Mouse (Mus musculus) embryonic facial prominence, embryonic 13.5 days (tissue): ENCODE measurements around the gene Slc9a6. TPM values are rescaled to one million over a fixed set of nuclear protein-coding genes. Genes with fewer than 3 reads are reported as not detected.

Experiments used
- ATAC-seq: fragments of 200-750 bp; cut with Nextera tagmentation; 2 replicates; pipeline ENCODE4 v1.8.0; 2017; ENCODE audit warnings: low read depth; ENCODE audit not compliant: insufficient number of reproducible peaks, insufficient read depth, low FRiP score, low TSS enrichment
- H3K27ac ChIP-seq: fragments of 300-500 bp; sonication (generic); 2 replicates; pipeline ENCODE4 v1.5.1; 2015; ENCODE audit warnings: moderate library complexity, mild to moderate bottlenecking, inconsistent platforms
- H3K27me3 ChIP-seq: fragments of 300-500 bp; sonication (generic); 2 replicates; pipeline ENCODE4 v1.6.1; 2015; ENCODE audit warnings: mild to moderate bottlenecking, inconsistent platforms
- H3K36me3 ChIP-seq: fragments of 300-500 bp; sonication (generic); 2 replicates; pipeline ENCODE4 v1.6.1; 2015; ENCODE audit warnings: mild to moderate bottlenecking, inconsistent platforms
- H3K4me1 ChIP-seq: fragments of 300-500 bp; sonication (generic); 2 replicates; pipeline ENCODE4 v1.6.1; 2015; ENCODE audit warnings: inconsistent platforms
- H3K4me2 ChIP-seq: fragments of 300-500 bp; sonication (generic); 2 replicates; pipeline ENCODE4 v1.6.1; 2015; ENCODE audit warnings: moderate library complexity, mild to moderate bottlenecking, inconsistent platforms
- H3K4me3 ChIP-seq: fragments of 300-500 bp; sonication (generic); 2 replicates; pipeline ENCODE4 v1.5.1; 2015; ENCODE audit warnings: mild to moderate bottlenecking, inconsistent platforms
- H3K9ac ChIP-seq: fragments of 300-500 bp; sonication (generic); 2 replicates; pipeline ENCODE4 v1.6.1; 2015; ENCODE audit warnings: mild to moderate bottlenecking, inconsistent platforms
- H3K9me3 ChIP-seq: fragments of 300-500 bp; sonication (generic); 2 replicates; pipeline ENCODE4 v1.6.1; 2016; ENCODE audit warnings: inconsistent platforms
- WGBS: fragments of 180-500 bp; shearing (Covaris S2); methylation state at CpG from one replicate; pipeline ENCODE4 v1.1.7; 2015; ENCODE audit warnings: mixed read lengths; 5-methylcytosine and 5-hydroxymethylcytosine counted together
- polyA plus RNA-seq: library from polyadenylated mRNA; unstranded; fragments of >200 nt; fragmentation: Nextera tagmentation; extraction: Ambion mirVana; gene quantifications from 2 replicates; pipeline ENCODE4 v1.2.1, GENCODE M21; 2015

Slc9a6 gene
- polyA plus RNA-seq, 1 experiment from 2014 or later: 13.6 TPM

DNA sequence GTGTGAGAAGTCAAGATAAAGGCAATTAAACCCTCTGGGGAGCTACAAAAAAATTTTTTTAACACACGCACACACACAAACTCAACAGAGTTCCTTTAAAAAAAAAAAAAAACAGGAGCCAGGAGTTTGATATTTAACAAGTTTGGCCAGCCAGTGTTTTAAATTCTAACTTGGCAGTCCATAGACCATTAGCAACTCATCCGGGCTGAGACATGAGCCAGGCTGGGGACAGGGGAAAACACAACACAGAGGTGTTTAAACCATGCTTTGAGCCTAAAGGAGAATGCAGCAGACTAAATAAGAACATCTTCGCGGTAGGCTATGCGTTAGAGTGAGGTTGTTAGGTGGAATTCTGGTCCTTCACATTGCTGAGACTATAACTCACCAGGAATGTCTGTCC is 58.5 kb downstream of the Slc9a6 start:
- no peak overlapping the region for H3K27ac ChIP-seq
- no peak overlapping the region for H3K9ac ChIP-seq
- 86% methylated on average over 5 of the region's 5 CpGs for WGBS
- no peak overlapping the region for H3K4me3 ChIP-seq
- H3K27me3 ChIP-seq: no peaks in the 10 kb centered on the region
- no peaks in the 10 kb centered on the region for H3K4me1 ChIP-seq
- no peaks in the 10 kb centered on the region for H3K36me3 ChIP-seq
- ATAC-seq: no peak
- H3K9me3 ChIP-seq: no peaks in the 10 kb centered on the region
- no peak overlapping the region for H3K4me2 ChIP-seq

DNA sequence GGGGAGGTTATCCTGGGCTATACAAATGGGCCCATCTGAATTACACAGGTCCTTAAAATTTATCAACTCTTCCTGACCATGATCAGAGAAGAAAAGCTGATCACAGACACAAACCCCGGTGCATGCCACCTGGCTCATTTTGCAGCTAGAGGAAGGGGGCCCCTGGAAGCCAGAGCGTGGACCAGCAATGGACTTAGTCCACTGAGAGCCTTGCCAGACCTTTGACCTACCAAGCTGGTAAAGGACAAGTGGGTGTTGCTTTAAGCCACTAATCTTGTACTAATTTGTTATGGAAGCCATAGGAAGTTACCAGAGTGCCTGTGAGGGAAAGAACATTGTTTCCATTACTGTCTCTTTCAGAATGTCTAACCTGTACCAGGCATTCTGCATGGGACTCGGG is 58.9 kb downstream of the Slc9a6 start:
- Histone ChIP-seq H3K4me1 (no peaks in the 10 kb centered on the region), H3K4me3 (no peak overlapping the region), H3K9ac (no peak overlapping the region), H3K36me3 (no peaks in the 10 kb centered on the region), H3K4me2 (no peak overlapping the region), H3K27me3 (no peaks in the 10 kb centered on the region), H3K9me3 (no peaks in the 10 kb centered on the region), H3K27ac (no peak overlapping the region)
- no peak for ATAC-seq
- WGBS: 69% methylated on average over 3 of the region's 3 CpGs

DNA sequence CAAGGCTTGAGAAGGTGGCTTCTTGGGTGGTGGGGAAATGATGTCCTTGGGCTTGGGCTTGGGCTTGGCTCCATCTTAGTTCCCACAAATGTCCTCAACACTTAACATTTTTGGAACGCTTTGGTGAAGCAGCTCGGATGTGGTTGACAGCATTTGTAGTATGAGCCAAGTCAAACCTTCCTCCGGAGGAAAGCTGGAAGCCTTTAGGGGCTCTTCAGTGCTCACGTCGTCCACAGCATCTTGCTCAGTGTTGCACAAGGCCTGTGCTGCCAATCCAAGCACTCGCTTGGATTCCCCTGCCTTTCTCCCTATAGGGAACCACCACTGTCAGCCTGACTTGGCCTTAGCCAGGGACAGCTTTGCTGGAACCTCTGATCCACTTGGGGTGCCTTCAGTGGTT is 66.0 kb downstream of the Slc9a6 start:
- no peaks in the 10 kb centered on the region for H3K27me3 ChIP-seq
- no peak overlapping the region for H3K27ac ChIP-seq
- H3K4me2 ChIP-seq: no peak overlapping the region
- H3K4me3 ChIP-seq: no peak overlapping the region
- 87% methylated on average over 6 of the region's 6 CpGs for WGBS
- no peak overlapping the region for H3K9ac ChIP-seq
- no peak for ATAC-seq
- no peaks in the 10 kb centered on the region for H3K4me1 ChIP-seq
- H3K9me3 ChIP-seq: no peaks in the 10 kb centered on the region
- H3K36me3 ChIP-seq: no peaks in the 10 kb centered on the region

DNA sequence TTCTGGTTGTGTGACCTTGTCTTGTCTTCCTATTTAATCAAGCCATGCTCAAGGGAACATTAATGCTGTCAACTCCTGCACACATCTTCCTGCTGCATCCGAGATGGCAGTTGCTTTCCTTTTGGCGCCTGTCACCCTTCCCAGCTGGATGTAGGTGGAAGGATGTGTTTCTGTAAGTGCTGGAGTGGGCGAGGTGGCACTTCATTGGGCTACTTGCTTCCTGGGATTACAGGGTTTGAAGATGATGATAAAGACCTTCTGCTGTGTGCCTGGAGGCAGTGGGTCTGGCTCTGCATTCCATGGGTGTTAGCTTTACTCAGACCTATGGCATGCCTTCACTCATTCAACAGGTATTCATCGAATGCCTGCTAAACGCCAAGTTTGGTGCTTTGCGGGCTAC is 68.2 kb downstream of the Slc9a6 start:
- Histone ChIP-seq H3K27me3 (no peaks in the 10 kb centered on the region), H3K27ac (no peak overlapping the region), H3K4me1 (no peaks in the 10 kb centered on the region), H3K36me3 (no peaks in the 10 kb centered on the region), H3K9me3 (no peaks in the 10 kb centered on the region), H3K9ac (no peak overlapping the region), H3K4me2 (no peak overlapping the region), H3K4me3 (no peak overlapping the region)
- whole genome bisulfite sequencing: 73% methylated on average over 6 of the region's 6 CpGs
- ATAC-seq: no peak

DNA sequence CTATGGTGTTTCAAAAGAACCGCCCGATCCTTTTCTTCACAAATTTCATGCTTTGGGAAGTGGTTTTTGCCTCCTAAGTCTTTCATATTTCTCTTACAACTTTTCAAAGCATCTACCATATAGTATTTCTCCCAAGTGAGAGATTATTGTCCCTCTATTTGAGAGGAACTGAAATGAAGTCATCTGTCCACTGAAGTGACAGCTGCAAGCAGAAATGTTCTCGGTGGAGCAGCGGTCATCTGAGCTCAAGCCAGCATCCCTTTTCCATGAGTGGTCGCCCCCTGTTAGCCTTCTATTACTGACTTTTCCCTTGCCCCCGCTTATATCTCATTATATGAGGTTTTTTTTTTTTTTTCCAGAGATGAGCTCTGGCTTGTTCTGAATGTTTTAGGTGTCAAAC is 69.5 kb downstream of the Slc9a6 start:
- Histone ChIP-seq H3K4me2 (no peak overlapping the region), H3K4me1 (no peaks in the 10 kb centered on the region), H3K27me3 (no peaks in the 10 kb centered on the region), H3K36me3 (no peaks in the 10 kb centered on the region), H3K9me3 (no peaks in the 10 kb centered on the region), H3K9ac (no peak overlapping the region), H3K27ac (no peak overlapping the region), H3K4me3 (no peak overlapping the region)
- WGBS: 63% methylated on average over 6 of the region's 6 CpGs
- ATAC-seq: no peak

DNA sequence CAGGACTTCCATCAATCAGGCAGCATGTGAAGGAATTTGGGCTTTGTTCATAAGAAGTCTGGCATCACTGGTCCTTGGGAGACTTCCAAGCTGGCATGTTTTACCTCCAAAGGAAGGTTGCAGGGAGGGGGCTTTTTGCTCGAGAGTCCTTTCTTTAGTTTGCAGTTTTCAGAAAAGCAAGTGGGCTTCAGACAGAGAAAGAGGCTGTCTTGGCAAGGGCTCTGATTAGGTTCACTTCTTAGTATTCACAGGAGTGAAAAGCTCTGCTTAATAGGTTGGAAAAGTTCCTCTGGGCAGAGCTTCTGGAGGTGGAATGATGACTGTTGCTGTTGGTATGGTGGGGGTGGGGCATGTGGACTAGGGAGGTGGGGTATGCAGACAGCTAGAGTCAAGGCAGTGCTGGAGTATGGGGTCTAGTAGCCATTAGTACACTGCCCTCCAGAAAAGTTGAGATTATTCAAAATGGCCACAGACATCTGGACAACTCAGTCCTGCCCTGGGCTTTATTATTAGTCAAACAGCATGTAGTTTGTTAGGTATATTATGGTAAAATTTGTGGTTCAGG is 72.7 kb downstream of the Slc9a6 start:
- H3K36me3 ChIP-seq: no peaks in the 10 kb centered on the region
- H3K9ac ChIP-seq: no peak overlapping the region
- 76% methylated on average over 1 of the region's 1 CpGs for WGBS
- no peak overlapping the region for H3K27ac ChIP-seq
- no peak overlapping the region for H3K4me2 ChIP-seq
- H3K4me1 ChIP-seq: no peaks in the 10 kb centered on the region
- no peak for ATAC-seq
- H3K9me3 ChIP-seq: no peaks in the 10 kb centered on the region
- H3K4me3 ChIP-seq: no peak overlapping the region
- H3K27me3 ChIP-seq: no peaks in the 10 kb centered on the region

DNA sequence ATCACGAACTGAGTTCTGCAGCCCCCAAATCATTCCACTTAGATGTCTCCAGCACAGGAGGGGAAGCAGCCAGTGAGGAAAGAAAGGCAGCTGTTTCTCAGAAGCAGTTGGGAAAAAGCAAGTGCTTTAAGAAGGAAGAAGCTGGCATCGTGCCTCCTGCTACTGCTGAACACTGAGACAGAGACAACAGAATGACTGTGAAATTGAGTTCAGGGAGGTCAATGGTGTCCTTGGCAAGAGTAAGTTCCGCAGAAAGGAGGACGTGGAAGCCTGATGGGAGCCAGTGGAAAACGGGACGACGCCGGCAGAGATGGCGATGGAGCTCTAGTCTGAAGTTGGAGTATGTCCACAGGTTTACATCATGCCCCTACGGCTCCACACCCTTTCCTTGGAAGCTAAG is 74.0 kb downstream of the Slc9a6 start:
- 82% methylated on average over 10 of the region's 10 CpGs for WGBS
- H3K36me3 ChIP-seq: no peaks in the 10 kb centered on the region
- H3K4me3 ChIP-seq: no peak overlapping the region
- H3K4me2 ChIP-seq: no peak overlapping the region
- H3K27me3 ChIP-seq: no peaks in the 10 kb centered on the region
- no peak overlapping the region for H3K9ac ChIP-seq
- H3K4me1 ChIP-seq: no peaks in the 10 kb centered on the region
- ATAC-seq: no peak
- no peaks in the 10 kb centered on the region for H3K9me3 ChIP-seq
- no peak overlapping the region for H3K27ac ChIP-seq

DNA sequence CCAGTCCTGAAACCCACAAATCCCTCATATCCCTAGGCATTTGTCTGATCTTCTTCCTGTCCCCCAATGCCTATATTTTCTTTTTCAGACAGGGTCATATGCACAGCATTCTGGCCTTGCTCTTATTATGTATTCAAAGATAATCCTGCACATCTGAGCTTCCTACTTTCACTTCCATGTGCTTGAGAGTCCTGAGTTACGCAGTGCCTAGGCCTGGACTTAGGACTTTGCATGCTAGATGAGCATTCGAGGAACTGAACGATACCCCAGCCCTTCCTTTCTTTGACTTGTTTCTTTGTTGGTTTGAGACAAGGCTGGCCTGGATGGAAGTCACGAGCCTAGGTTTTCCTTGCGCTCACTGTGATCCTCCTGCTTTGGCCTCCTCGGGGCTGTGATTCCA is 83.0 kb downstream of the Slc9a6 start:
- Histone ChIP-seq H3K4me3 (no peak overlapping the region), H3K4me2 (no peak overlapping the region), H3K27ac (no peak overlapping the region), H3K27me3 (no peaks in the 10 kb centered on the region), H3K9ac (no peak overlapping the region), H3K4me1 (no peaks in the 10 kb centered on the region), H3K36me3 (no peaks in the 10 kb centered on the region), H3K9me3 (no peaks in the 10 kb centered on the region)
- whole genome bisulfite sequencing: 88% methylated on average over 6 of the region's 6 CpGs
- ATAC-seq: no peak

DNA sequence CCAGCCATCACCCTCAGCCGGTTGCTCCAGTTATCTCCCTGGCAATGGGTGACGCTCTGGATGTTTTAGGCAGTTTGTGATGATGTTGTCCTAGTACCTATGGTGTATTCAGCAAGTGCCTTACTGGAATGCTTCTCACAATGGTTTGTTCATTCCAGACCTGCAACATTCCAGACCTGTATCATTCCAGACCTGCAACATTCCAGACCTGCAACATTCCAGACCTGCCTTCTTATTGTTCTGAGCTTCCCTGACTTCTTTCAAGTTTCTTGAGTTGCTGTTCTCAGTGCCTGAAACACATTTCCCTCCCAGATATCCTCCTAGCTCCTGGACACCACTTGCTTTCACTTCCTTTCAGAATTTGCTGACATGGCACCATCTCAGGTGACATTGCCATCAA is 85.0 kb downstream of the Slc9a6 start:
- Histone ChIP-seq H3K9ac (no peak overlapping the region), H3K4me3 (no peak overlapping the region), H3K27me3 (no peaks in the 10 kb centered on the region), H3K36me3 (no peaks in the 10 kb centered on the region), H3K27ac (no peak overlapping the region), H3K4me1 (no peaks in the 10 kb centered on the region), H3K9me3 (no peaks in the 10 kb centered on the region), H3K4me2 (no peak overlapping the region)
- ATAC-seq: no peak
- 84% methylated on average over 2 of the region's 2 CpGs for WGBS

DNA sequence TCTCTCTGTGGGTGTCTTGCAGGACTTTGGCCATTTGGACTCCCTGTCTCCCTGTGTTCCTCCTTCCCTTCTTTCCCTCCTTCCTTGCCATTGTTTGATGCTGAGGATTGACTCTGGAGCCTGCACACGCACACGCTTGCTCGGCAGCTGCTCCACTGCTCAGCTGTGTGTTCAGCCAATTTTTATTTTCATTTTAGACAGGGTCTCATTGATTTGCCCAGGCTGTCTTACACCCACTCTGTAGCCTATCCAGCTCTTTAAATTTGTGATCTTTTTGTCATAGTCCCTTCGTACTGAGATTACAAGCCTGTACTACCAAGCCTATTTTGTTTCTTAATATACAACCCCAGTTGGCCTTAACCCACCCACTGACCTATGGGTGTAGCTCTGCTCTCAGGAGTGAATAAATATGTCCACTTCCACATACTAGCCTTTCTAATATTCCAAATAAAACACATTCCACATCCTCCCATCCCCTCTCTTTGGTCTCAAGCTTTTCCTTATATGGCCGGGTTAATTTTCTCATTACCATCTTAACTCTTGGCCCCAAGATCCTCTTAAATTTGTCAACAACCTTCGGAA is 87.7 kb downstream of the Slc9a6 start:
- Histone ChIP-seq H3K4me3 (no peak overlapping the region), H3K4me1 (no peaks in the 10 kb centered on the region)
- 75% methylated on average over 6 of the region's 6 CpGs for WGBS

DNA sequence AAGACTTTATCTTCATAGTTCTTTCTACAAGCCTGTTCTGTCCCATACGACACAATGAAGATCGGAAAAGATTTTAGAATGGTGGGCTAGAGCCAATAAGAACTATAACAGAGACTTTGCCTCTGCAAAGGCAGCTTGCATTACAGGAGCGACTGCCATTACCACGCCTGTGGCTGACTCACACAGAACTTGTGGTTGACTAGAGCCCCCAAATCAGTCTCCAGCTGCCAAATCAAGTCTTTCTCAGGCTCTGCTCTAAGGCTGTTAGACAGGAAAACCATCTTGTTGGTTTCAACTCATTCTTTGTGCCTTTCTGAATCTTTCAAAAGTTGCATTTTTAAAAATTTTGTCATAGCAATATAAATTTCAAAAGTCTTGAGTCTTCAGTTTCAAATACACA is 88.3 kb downstream of the Slc9a6 start:
- no peaks in the 10 kb centered on the region for H3K9me3 ChIP-seq
- no peaks in the 10 kb centered on the region for H3K27me3 ChIP-seq
- H3K4me3 ChIP-seq: no peak overlapping the region
- no peak for ATAC-seq
- 68% methylated on average over 4 of the region's 4 CpGs for WGBS
- no peak overlapping the region for H3K4me2 ChIP-seq
- no peaks in the 10 kb centered on the region for H3K4me1 ChIP-seq
- no peak overlapping the region for H3K9ac ChIP-seq
- H3K36me3 ChIP-seq: no peaks in the 10 kb centered on the region
- no peak overlapping the region for H3K27ac ChIP-seq

More for the DNA sequence above, 87.7 kb downstream of the Slc9a6 start:
- no peaks in the 10 kb centered on the region for H3K36me3 ChIP-seq
- no peak overlapping the region for H3K27ac ChIP-seq
- no peak overlapping the region for H3K4me2 ChIP-seq
- no peaks in the 10 kb centered on the region for H3K9me3 ChIP-seq
- no peak for ATAC-seq
- no peak overlapping the region for H3K9ac ChIP-seq
- no peaks in the 10 kb centered on the region for H3K27me3 ChIP-seq

DNA sequence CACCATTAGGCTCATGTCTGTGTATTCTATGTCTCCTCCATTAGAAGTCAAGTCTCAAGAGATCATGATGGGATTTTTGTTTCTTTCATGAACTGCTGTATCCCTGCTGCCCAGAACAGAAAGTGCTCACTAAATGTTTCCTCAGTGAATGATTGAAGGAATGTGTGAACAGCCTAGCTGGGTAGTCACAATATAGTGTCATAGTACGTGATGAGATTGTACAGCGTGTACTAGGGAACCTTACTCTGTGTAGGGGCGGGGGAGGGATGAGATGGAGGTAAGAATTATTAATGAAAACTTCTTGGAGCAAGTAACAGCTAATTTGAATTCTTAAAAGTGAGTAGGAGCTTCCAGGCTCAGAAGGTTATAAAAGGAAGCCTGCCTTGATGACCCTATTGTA is 91.7 kb downstream of the Slc9a6 start:
- H3K4me3 ChIP-seq: no peak overlapping the region
- no peaks in the 10 kb centered on the region for H3K9me3 ChIP-seq
- H3K4me1 ChIP-seq: no peaks in the 10 kb centered on the region
- H3K9ac ChIP-seq: no peak overlapping the region
- no peaks in the 10 kb centered on the region for H3K36me3 ChIP-seq
- H3K4me2 ChIP-seq: no peak overlapping the region
- no peak overlapping the region for H3K27ac ChIP-seq
- WGBS: 81% methylated on average over 3 of the region's 3 CpGs
- no peak for ATAC-seq
- no peaks in the 10 kb centered on the region for H3K27me3 ChIP-seq
